Mouse (Mus musculus): ENCODE results near the gene Pfkp. TPM values are rescaled to one million over a fixed set of nuclear protein-coding genes. Genes with fewer than 3 reads are reported as not detected.

Gene Pfkp
- 124 and 154 TPM in 2 replicates for total RNA-seq (2023)

GRCm38 (mm10) chr13:6648669-6649233, at the start of gene Pfkp:
Gene Pfkp, minus strand, starts transcription at chr13:6648777.

Other genes starting within 250 kb of the Pfkp start
- gene Pitrm1, start 100.6 kb downstream of the Pfkp start, total RNA-seq (2023): 13.4 and 17.4 TPM in 2 replicates